Mouse (Mus musculus) intestine, embryonic 16.5 days (tissue): ENCODE measurements at regions not wholly inside any gene's neighbourhood (a gene's known extent, or its start where the extent isn't known, plus 50 kb on each side); places are given as distances from the start of the nearest gene placed in this dataset.

Experiments
- ATAC-seq: fragments of 200-750 bp; cut with Nextera tagmentation; 2 replicates; pipeline ENCODE4 v1.8.0; 2017; ENCODE audit warnings: moderate TSS enrichment, moderate library complexity
- H3K27ac ChIP-seq: fragments of 300-500 bp; sonication (generic); 2 replicates; pipeline ENCODE4 v1.5.1; 2014; ENCODE audit warnings: mild to moderate bottlenecking, low read length
- H3K27me3 ChIP-seq: fragments of 300-500 bp; sonication (generic); replicated peaks from 2 replicates; pipeline ENCODE4 v1.6.1; 2014; ENCODE audit warnings: low read length, control low read depth, mixed read lengths; ENCODE audit not compliant: control insufficient read depth, insufficient read depth
- H3K36me3 ChIP-seq: fragments of 300-500 bp; sonication (generic); 2 replicates; pipeline ENCODE4 v1.6.1; 2014; ENCODE audit warnings: low read length, control low read depth; ENCODE audit not compliant: control insufficient read depth, insufficient read depth
- H3K4me1 ChIP-seq: fragments of 300-500 bp; sonication (generic); 2 replicates; pipeline ENCODE4 v1.6.1; 2014; ENCODE audit warnings: low read length, control low read depth, mixed read lengths; ENCODE audit not compliant: control insufficient read depth, insufficient read depth
- H3K4me2 ChIP-seq: fragments of 300-500 bp; sonication (generic); 2 replicates; pipeline ENCODE4 v1.6.1; 2014; ENCODE audit warnings: low read depth, low read length, control low read depth
- H3K4me3 ChIP-seq: fragments of 300-500 bp; sonication (generic); 2 replicates; pipeline ENCODE4 v1.5.1; 2014; ENCODE audit warnings: mild to moderate bottlenecking, low read length
- H3K9ac ChIP-seq: fragments of 300-500 bp; sonication (generic); 2 replicates; pipeline ENCODE4 v1.6.1; 2014; ENCODE audit warnings: low read depth, low read length
- H3K9me3 ChIP-seq: fragments of 300-500 bp; sonication (generic); 2 replicates; pipeline ENCODE4 v1.6.1; 2016; ENCODE audit warnings: low read length, control low read depth; ENCODE audit not compliant: control insufficient read depth
- WGBS: fragments of 180-500 bp; shearing (Covaris S2); extraction: QIAGEN DNeasy Blood & Tissue Kit; methylation state at CpG from one replicate; pipeline ENCODE4 v1.1.7; 2014; 5-methylcytosine and 5-hydroxymethylcytosine counted together

DNA sequence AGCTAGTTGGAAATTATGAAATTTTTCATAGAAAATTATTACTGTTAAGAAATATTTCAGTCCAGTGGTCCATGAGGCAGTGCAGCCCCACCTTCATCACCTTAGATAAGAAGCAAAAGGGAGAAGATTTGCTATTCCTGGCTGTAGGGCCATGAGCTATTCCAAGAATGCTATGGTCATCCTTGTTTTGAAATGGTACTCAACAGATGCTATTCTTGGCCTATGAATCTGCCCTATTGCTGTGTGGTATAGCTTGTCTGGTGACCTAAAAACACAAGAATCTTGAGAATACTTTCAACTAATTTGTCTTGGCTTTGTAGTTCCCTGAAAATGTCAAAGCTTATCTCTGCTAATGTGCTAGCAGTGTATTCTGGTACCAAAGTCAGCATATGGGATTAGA, 254.8 kb upstream of the Rasgrp1 start:
- Histone ChIP-seq H3K4me2 (no peak overlapping the region), H3K4me1 (no peaks in the 10 kb centered on the region), H3K4me3 (no peak overlapping the region), H3K27ac (no peak overlapping the region), H3K9ac (no peak overlapping the region), H3K27me3 (no peaks in the 10 kb centered on the region), H3K9me3 (no peaks in the 10 kb centered on the region), H3K36me3 (no peaks in the 10 kb centered on the region)
- ATAC-seq = no peak

DNA sequence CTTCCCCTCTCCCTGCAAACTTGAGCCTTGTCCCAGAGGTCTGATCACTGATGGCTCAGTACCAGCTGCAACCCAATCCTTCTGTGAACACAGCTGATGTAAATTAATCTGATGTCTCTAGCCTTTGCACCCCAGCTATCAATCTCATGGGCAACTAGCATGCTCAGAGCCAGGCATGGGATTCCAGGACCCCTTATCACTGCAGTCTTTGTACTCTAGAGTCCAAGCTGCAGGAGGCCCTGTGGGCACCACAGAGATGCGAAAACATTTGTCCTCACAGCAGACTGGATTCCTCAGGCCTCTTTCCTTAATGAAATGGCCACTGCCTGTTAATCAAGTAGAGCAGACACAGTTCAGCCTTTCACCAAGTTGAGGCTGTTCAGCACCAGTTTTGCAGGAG, 272.0 kb upstream of the Rasgrp1 start:
- H3K4me3 ChIP-seq = no peak overlapping the region
- 75% methylated on average over 1 of the region's 1 CpGs for WGBS
- no peaks in the 10 kb centered on the region for H3K27me3 ChIP-seq
- no peaks in the 10 kb centered on the region for H3K36me3 ChIP-seq
- H3K27ac ChIP-seq = no peak overlapping the region
- H3K9me3 ChIP-seq = no peaks in the 10 kb centered on the region
- H3K9ac ChIP-seq = no peak overlapping the region
- no peaks in the 10 kb centered on the region for H3K4me1 ChIP-seq
- H3K4me2 ChIP-seq = no peak overlapping the region
- no peak for ATAC-seq

DNA sequence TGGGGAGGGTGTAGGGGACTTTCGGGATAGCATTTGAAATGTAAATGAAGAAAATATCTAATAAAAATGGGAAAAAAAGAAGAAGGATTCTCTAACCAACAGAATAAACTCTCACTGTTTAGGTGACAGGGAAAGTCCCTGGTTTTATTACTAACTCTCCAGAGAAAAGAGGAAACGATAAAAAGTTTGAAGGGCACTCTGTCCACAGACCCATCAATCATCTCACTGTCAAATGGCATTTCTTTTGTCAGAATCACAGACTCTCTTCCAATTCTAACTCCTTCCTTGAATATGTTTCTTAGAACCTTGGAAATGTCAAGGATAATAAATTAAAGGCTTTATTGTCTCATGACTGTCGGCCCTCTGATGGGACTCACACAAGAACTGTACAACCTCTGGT, 275.3 kb upstream of the Rasgrp1 start:
- H3K4me3 ChIP-seq = no peak overlapping the region
- H3K27me3 ChIP-seq = no peaks in the 10 kb centered on the region
- no peak overlapping the region for H3K27ac ChIP-seq
- H3K36me3 ChIP-seq = no peaks in the 10 kb centered on the region
- 69% methylated on average over 3 of the region's 3 CpGs for WGBS
- H3K4me1 ChIP-seq = no peaks in the 10 kb centered on the region
- no peak overlapping the region for H3K4me2 ChIP-seq
- H3K9me3 ChIP-seq = no peaks in the 10 kb centered on the region
- H3K9ac ChIP-seq = no peak overlapping the region
- no peak for ATAC-seq

DNA sequence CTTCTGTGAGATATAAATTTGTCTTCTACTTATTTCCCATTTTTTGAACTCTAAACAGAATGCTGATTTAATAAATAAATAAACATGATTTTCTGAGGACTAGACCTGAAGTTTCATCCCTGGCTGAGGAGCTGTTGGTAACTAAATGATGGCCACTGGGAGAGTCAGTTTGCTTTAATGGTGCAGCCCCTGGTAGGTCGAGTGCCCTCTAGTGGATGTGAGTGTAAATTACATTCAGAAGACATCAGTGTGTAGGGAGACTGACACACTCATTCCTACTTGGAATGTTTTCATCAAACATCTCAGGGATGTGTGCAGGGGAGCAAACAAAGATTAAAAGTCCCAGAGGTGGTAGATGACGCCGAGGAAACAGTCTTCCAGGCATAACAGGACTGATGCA, 281.2 kb upstream of the Rasgrp1 start:
- H3K4me2 ChIP-seq = no peak overlapping the region
- no peak overlapping the region for H3K9ac ChIP-seq
- no peaks in the 10 kb centered on the region for H3K9me3 ChIP-seq
- WGBS = 48% methylated on average over 3 of the region's 3 CpGs
- no peak overlapping the region for H3K27ac ChIP-seq
- no peak overlapping the region for H3K4me3 ChIP-seq
- H3K36me3 ChIP-seq = no peaks in the 10 kb centered on the region
- no peak for ATAC-seq
- H3K27me3 ChIP-seq = no peaks in the 10 kb centered on the region
- no peaks in the 10 kb centered on the region for H3K4me1 ChIP-seq

DNA sequence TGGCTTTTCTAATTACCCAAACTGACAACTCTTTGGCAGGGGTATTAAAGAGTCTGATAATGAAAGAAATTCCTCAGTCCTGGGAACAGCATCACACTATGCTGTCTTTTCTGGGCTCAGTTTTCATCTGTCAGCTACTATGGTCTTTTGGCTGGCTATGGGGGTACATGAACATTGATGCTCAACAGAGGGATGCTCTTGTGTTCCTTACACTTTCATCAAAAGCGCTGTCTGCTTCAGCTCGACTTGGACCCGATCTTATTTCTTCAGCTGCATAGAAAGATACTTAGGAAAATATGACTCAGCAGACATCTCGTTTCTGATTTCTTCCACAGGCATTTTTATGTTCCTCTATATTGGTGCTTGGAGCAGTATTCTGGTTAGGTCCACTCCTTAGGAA, 292.1 kb upstream of the Rasgrp1 start:
- WGBS = 64% methylated on average over 4 of the region's 4 CpGs
- Histone ChIP-seq H3K27ac (no peak overlapping the region), H3K9ac (no peak overlapping the region), H3K9me3 (no peaks in the 10 kb centered on the region), H3K36me3 (no peaks in the 10 kb centered on the region), H3K27me3 (no peaks in the 10 kb centered on the region), H3K4me2 (no peak overlapping the region), H3K4me1 (no peaks in the 10 kb centered on the region), H3K4me3 (no peak overlapping the region)
- no peak for ATAC-seq

DNA sequence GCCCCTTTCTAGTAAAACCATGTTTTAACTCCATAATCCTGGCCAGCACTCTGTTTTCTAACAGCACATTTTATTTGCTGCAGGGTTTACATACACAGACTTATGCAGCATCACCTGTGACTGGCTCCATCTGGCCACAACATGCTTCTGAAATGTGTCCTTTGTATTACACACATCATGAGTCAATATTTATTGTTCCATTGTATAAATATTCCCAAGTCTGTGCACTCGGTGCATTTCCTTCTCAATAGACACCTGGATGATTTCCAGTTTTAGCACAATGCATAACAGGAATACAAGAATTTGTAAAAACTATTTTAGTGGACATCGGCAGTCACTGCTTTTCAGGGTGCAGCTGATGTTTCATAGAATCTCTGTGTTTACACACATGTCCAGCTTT, 294.6 kb upstream of the Rasgrp1 start:
- no peaks in the 10 kb centered on the region for H3K4me1 ChIP-seq
- no peak overlapping the region for H3K9ac ChIP-seq
- ATAC-seq = no peak
- no peaks in the 10 kb centered on the region for H3K36me3 ChIP-seq
- no peak overlapping the region for H3K27ac ChIP-seq
- no peak overlapping the region for H3K4me2 ChIP-seq
- H3K27me3 ChIP-seq = no peaks in the 10 kb centered on the region
- H3K9me3 ChIP-seq = no peaks in the 10 kb centered on the region
- H3K4me3 ChIP-seq = no peak overlapping the region
- 42% methylated on average over 2 of the region's 2 CpGs for WGBS

- Histone ChIP-seq H3K36me3 (no peaks in the 10 kb centered on the region), H3K27me3 (no peaks in the 10 kb centered on the region), H3K9ac (no peak overlapping the region), H3K4me3 (no peak overlapping the region), H3K4me1 (no peaks in the 10 kb centered on the region), H3K4me2 (no peak overlapping the region), H3K27ac (no peak overlapping the region), H3K9me3 (no peaks in the 10 kb centered on the region)
- ATAC-seq = no peak
Observed at GRCm38 (mm10) chr2:117652101-117652500, 309.3 kb upstream of the Rasgrp1 start.

GRCm38 (mm10) chr2:117652647-117653046, 309.8 kb upstream of the Rasgrp1 start:
- WGBS = 56% methylated on average over 2 of the region's 2 CpGs

GRCm38 (mm10) chr2:117656546-117657175, 313.9 kb upstream of the Rasgrp1 start:
- H3K27me3 ChIP-seq = no peaks in the 10 kb centered on the region
- WGBS = 60% methylated on average over 2 of the region's 2 CpGs
- no peak overlapping the region for H3K27ac ChIP-seq
- H3K4me1 ChIP-seq = no peaks in the 10 kb centered on the region
- no peak overlapping the region for H3K4me3 ChIP-seq
- ATAC-seq = no peak
- H3K9ac ChIP-seq = no peak overlapping the region
- no peaks in the 10 kb centered on the region for H3K9me3 ChIP-seq
- no peak overlapping the region for H3K4me2 ChIP-seq
- no peaks in the 10 kb centered on the region for H3K36me3 ChIP-seq

More at GRCm38 (mm10) chr2:117652647-117653046, 309.8 kb upstream of the Rasgrp1 start:
- Histone ChIP-seq H3K27me3 (no peaks in the 10 kb centered on the region), H3K4me3 (no peak overlapping the region), H3K9me3 (no peaks in the 10 kb centered on the region), H3K4me2 (no peak overlapping the region), H3K4me1 (no peaks in the 10 kb centered on the region), H3K27ac (no peak overlapping the region), H3K36me3 (no peaks in the 10 kb centered on the region), H3K9ac (no peak overlapping the region)
- ATAC-seq = no peak

GRCm38 (mm10) chr2:117660217-117660924, 317.6 kb upstream of the Rasgrp1 start:
- Histone ChIP-seq H3K27ac (no peak overlapping the region), H3K9me3 (no peaks in the 10 kb centered on the region), H3K27me3 (no peaks in the 10 kb centered on the region), H3K4me3 (no peak overlapping the region), H3K4me2 (no peak overlapping the region), H3K4me1 (no peaks in the 10 kb centered on the region), H3K36me3 (no peaks in the 10 kb centered on the region), H3K9ac (no peak overlapping the region)
- ATAC-seq = no peak
- WGBS = 83% methylated on average over 3 of the region's 3 CpGs
